Mouse (Mus musculus): Measurements from ENCODE around the gene Mogs. TPM values are rescaled to one million over a fixed set of nuclear protein-coding genes. Genes with fewer than 3 reads are reported as not detected.
"Not testable (repeated sequence)": the region's sequence is repeated elsewhere in the genome, so short reads cannot be mapped to it uniquely, and the experiment has no call there.

The Mogs gene
- polyA plus RNA-seq, 1 experiment from 2014 or later, result 17.6 TPM

- Histone ChIP-seq H3K27ac (no peak overlapping the region), H3K9me3 (replicated peaks) (no peaks in the 10 kb centered on the region), H3K9ac (peak overlapping the region; percentile 48), H3K4me2 (peak overlapping the region; percentile 78), H3K36me3 (no peaks in the 10 kb centered on the region; the same call in 1 of the 2 replicates), H3K4me3 (peak overlapping the region; percentile 58), H3K27me3 (peaks cover 17% of the 10 kb centered on the region), H3K4me1 (replicated peaks) (peaks cover 11% of the 10 kb centered on the region)
- ATAC-seq (replicated peaks; ENCODE audit: insufficient number of reproducible peaks, insufficient read depth, low FRiP score, low read depth), result no peak
- 11% methylated on average over 23 of the region's 23 CpGs for WGBS
Observed at GRCm38 (mm10) chr6:83155552-83156238, 40.4 kb downstream of the Mogs start.

GRCm38 (mm10) chr6:83156259-83156684 is 41.0 kb downstream of the Mogs start, which contains the start of the genes Wdr54 and 1700003E16Rik:
TSS of gene Wdr54 (minus strand) at chr6:83156397.
TSS of gene 1700003E16Rik (plus strand) at chr6:83156404.
- WGBS, result 2% methylated on average over 32 of the region's 32 CpGs
- H3K27ac ChIP-seq, result no peak within 1 kb of the TSS

DNA sequence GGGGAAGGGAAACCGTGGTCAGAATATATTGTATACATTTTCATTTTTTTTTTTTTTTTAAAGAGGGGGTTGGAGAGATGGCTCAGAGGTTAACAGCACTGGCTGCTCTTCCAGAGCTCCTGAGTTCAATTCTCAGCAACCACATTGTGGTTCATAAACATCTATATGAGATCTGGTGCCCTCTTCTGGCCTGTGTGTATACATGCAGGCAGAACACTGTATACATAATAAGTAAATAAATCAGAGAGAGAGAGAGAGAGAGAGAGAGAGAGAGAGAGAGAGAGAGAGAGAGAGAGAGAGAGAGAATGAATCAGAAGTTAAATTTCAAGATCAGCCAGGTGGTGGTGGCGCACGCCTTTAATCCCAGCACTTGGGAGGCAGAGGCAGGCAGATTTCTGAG is 44.2 kb downstream of the Mogs start:
- H3K4me3 ChIP-seq, result not testable (repeated sequence)

More at GRCm38 (mm10) chr6:83156259-83156684, 41.0 kb downstream of the Mogs start, which contains the start of the genes Wdr54 and 1700003E16Rik:
- Histone ChIP-seq H3K9me3 (replicated peaks) (no peaks in the 10 kb centered on the region), H3K4me3 (peak within 1 kb of the TSS; percentile 58), H3K36me3 (no peaks in the 10 kb centered on the region), H3K4me1 (replicated peaks) (peaks cover 13% of the 10 kb centered on the region), H3K9ac (peak within 1 kb of the TSS; percentile 48), H3K4me2 (peak within 1 kb of the TSS; percentile 78), H3K27me3 (peaks cover 23% of the 10 kb centered on the region)
- ATAC-seq (replicated peaks; ENCODE audit: insufficient number of reproducible peaks, insufficient read depth, low FRiP score, low read depth), result peak; percentile 68; the same call in 1 of the 2 replicates

DNA sequence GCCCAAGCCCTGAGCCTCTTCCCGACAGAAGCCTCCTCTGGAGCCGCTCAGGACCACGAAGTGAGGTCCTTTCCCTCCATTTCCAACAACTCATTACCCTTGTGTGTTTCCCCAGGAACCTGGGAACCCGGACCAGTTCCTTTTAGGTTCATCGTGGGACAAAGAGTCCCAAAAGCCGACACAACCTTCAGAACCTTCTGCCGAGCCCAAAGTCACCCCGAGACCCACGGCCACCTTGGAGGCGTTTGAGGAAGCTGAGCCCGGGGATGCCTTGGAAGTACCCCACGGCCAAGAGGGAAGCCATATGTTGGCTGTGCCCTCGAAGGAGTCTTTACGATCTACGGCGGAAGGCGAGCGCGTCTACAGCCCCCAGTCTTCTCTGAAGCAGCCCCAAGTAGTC is 46.1 kb downstream of the Mogs start:
- peak overlapping the region; percentile 52 for H3K4me3 ChIP-seq
- no peak for ATAC-seq (replicated peaks; ENCODE audit: insufficient number of reproducible peaks, insufficient read depth, low FRiP score, low read depth)
- peak overlapping the region; percentile 82 for H3K4me2 ChIP-seq
- WGBS, result 8% methylated on average over 19 of the region's 19 CpGs
- H3K9me3 ChIP-seq (replicated peaks), result no peaks in the 10 kb centered on the region
- peaks cover 30% of the 10 kb centered on the region for H3K27me3 ChIP-seq
- no peak overlapping the region for H3K27ac ChIP-seq
- H3K9ac ChIP-seq, result peak overlapping the region; percentile 46; the same call in 1 of the 2 replicates
- peaks cover 27% of the 10 kb centered on the region for H3K4me1 ChIP-seq (replicated peaks)
- H3K36me3 ChIP-seq, result no peaks in the 10 kb centered on the region

More for the DNA sequence above, 44.2 kb downstream of the Mogs start:
- H3K9ac ChIP-seq; H3K36me3 ChIP-seq; H3K27ac ChIP-seq; H3K4me2 ChIP-seq; H3K9me3 ChIP-seq (replicated peaks); ATAC-seq (replicated peaks; ENCODE audit: insufficient number of reproducible peaks, insufficient read depth, low FRiP score, low read depth): not testable (repeated sequence)
- 32% methylated on average over 3 of the region's 3 CpGs for WGBS
- Histone ChIP-seq H3K4me1 (replicated peaks) (peaks cover 31% of the 10 kb centered on the region), H3K27me3 (peaks cover 38% of the 10 kb centered on the region)

- Histone ChIP-seq H3K9me3 (replicated peaks) (no peaks in the 10 kb centered on the region), H3K9ac (peak overlapping the region; percentile 46), H3K4me1 (replicated peaks) (peaks cover 32% of the 10 kb centered on the region), H3K27ac (no peak overlapping the region), H3K36me3 (no peaks in the 10 kb centered on the region), H3K27me3 (peaks cover 30% of the 10 kb centered on the region), H3K4me3 (peak overlapping the region; percentile 52), H3K4me2 (peak overlapping the region; percentile 82)
- ATAC-seq (replicated peaks; ENCODE audit: insufficient number of reproducible peaks, insufficient read depth, low FRiP score, low read depth), result no peak
- 1% methylated on average over 49 of the region's 49 CpGs for WGBS
Observed at GRCm38 (mm10) chr6:83161921-83162641, 46.8 kb downstream of the Mogs start.

DNA sequence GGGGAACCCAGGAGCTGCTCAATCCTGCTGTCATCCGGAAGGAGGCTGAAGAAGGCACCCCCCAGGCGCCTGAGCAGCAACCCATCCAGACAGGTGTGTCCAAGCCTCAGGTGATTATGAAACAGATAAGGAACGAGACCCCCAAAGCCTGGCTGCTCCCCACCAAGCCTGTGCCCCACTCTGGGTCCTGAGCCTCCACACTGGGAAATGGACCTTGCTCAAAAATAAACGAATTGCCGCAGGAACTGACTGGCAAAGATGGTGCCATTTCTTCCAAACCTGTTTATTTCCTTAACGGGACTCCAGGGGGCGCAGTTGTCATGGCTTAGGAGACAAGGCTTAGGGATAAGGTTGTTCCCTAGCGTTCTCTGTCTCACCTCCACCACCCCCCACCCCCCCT is 47.4 kb downstream of the Mogs start:
- H3K4me2 ChIP-seq, result peak overlapping the region; percentile 82
- WGBS, result 0% methylated on average over 8 of the region's 8 CpGs
- H3K4me1 ChIP-seq (replicated peaks), result peaks cover 34% of the 10 kb centered on the region
- H3K27me3 ChIP-seq, result peaks cover 30% of the 10 kb centered on the region
- peak overlapping the region; percentile 52 for H3K4me3 ChIP-seq
- no peaks in the 10 kb centered on the region for H3K9me3 ChIP-seq (replicated peaks)
- H3K36me3 ChIP-seq, result no peaks in the 10 kb centered on the region
- H3K9ac ChIP-seq, result peak overlapping the region; percentile 46; the same call in 1 of the 2 replicates
- ATAC-seq (replicated peaks; ENCODE audit: insufficient number of reproducible peaks, insufficient read depth, low FRiP score, low read depth), result no peak
- H3K27ac ChIP-seq, result no peak overlapping the region

GRCm38 (mm10) chr6:83165026-83165606 is 49.8 kb downstream of the Mogs start:
- Histone ChIP-seq H3K9me3 (replicated peaks) (no peaks in the 10 kb centered on the region), H3K4me3 (peak overlapping the region; percentile 96), H3K4me1 (replicated peaks) (peaks cover 40% of the 10 kb centered on the region), H3K27me3 (peaks cover 26% of the 10 kb centered on the region), H3K4me2 (peak overlapping the region; percentile 69), H3K36me3 (no peaks in the 10 kb centered on the region), H3K27ac (peak overlapping the region; percentile 79), H3K9ac (peak overlapping the region; percentile 98)
- ATAC-seq (replicated peaks; ENCODE audit: insufficient number of reproducible peaks, insufficient read depth, low FRiP score, low read depth), result no peak
- WGBS, result 4% methylated on average over 6 of the region's 6 CpGs

- H3K4me1 ChIP-seq (replicated peaks), result peaks cover 40% of the 10 kb centered on the region
- ATAC-seq (replicated peaks; ENCODE audit: insufficient number of reproducible peaks, insufficient read depth, low FRiP score, low read depth), result peak; percentile 76
- no peaks in the 10 kb centered on the region for H3K36me3 ChIP-seq
- H3K4me2 ChIP-seq, result peak within 1 kb of the TSS; percentile 69
- peaks cover 20% of the 10 kb centered on the region for H3K27me3 ChIP-seq
- peak within 1 kb of the TSS; percentile 98 for H3K9ac ChIP-seq
- peak within 1 kb of the TSS; percentile 96 for H3K4me3 ChIP-seq
- WGBS, result under 1% methylated on average over 49 of the region's 58 CpGs
- H3K27ac ChIP-seq, result peak within 1 kb of the TSS; percentile 79
- no peaks in the 10 kb centered on the region for H3K9me3 ChIP-seq (replicated peaks)
Observed at GRCm38 (mm10) chr6:83165607-83166242, 50.4 kb downstream of the Mogs start, which contains the start of gene Dctn1. TSS of gene Dctn1 (plus strand) at chr6:83165920.

- Histone ChIP-seq H3K9ac (peak overlapping the region; percentile 98), H3K9me3 (replicated peaks) (no peaks in the 10 kb centered on the region), H3K4me3 (peak overlapping the region; percentile 96), H3K36me3 (no peaks in the 10 kb centered on the region), H3K4me1 (replicated peaks) (peaks cover 38% of the 10 kb centered on the region), H3K27ac (peak overlapping the region; percentile 79), H3K27me3 (peaks cover 15% of the 10 kb centered on the region), H3K4me2 (peak overlapping the region; percentile 69)
- 0% methylated on average over 12 of the region's 12 CpGs for WGBS
- no peak for ATAC-seq (replicated peaks; ENCODE audit: insufficient number of reproducible peaks, insufficient read depth, low FRiP score, low read depth)
Observed at GRCm38 (mm10) chr6:83166243-83166630, 50.9 kb downstream of the Mogs start.

Measured in heart, embryonic 15.5 days (tissue).